Mouse (Mus musculus) testis, postnatal 14 days (tissue): ENCODE results near the gene Epp13.
A peak's percentile ranks its signal among the peaks of the same experiment; 100 is the strongest.
"Not testable (repeated sequence)": the region's sequence is repeated elsewhere in the genome, so short reads cannot be mapped to it uniquely, and the experiment has no call there.

Experiments used
- DNase-seq: peaks from one replicate; pipeline ENCODE4 v3.0.0; 2021; ENCODE audit warnings: low spot score

Epp13 gene

GRCm38 (mm10) chr7:6285842-6286705 lies 33.6 kb downstream of the Epp13 start, which contains the start of gene Zfp667:
Gene Zfp667 (plus strand): TSS chr7:6286579.
- peak; percentile 96 for DNase-seq

GRCm38 (mm10) chr7:6286921-6287531 lies 34.5 kb downstream of the Epp13 start:
- no peak for DNase-seq

GRCm38 (mm10) chr7:6291121-6291520 lies 38.6 kb downstream of the Epp13 start:
- not testable (repeated sequence) for DNase-seq

GRCm38 (mm10) chr7:6300796-6301195 lies 48.3 kb downstream of the Epp13 start:
- DNase-seq, result not testable (repeated sequence)

GRCm38 (mm10) chr7:6330458-6331232 lies 78.1 kb downstream of the Epp13 start:
- DNase-seq, result no peak

GRCm38 (mm10) chr7:6331233-6331956 lies 78.9 kb downstream of the Epp13 start, which contains the start of gene Zfp583:
Gene Zfp583 (minus strand): TSS chr7:6331285.
- peak; percentile 83 for DNase-seq
